Mouse (Mus musculus) bone marrow macrophage, adult 2 months (primary cell): ENCODE results near the gene Cyp2d10.
"Not testable (repeated sequence)": the region's sequence is repeated elsewhere in the genome, so short reads cannot be mapped to it uniquely, and the experiment has no call there.

Source experiments
- CTCF ChIP-seq: IDR thresholded peaks from 2 replicates; pipeline ENCODE4 v1.5.1; 2012; ENCODE audit warnings: low read depth, mild to moderate bottlenecking, low read length, moderate library complexity
- POLR2A ChIP-seq: IDR thresholded peaks from 2 replicates; pipeline ENCODE4 v1.6.1; 2012; ENCODE audit warnings: mild to moderate bottlenecking, low read depth, low read length, borderline replicate concordance

DNA sequence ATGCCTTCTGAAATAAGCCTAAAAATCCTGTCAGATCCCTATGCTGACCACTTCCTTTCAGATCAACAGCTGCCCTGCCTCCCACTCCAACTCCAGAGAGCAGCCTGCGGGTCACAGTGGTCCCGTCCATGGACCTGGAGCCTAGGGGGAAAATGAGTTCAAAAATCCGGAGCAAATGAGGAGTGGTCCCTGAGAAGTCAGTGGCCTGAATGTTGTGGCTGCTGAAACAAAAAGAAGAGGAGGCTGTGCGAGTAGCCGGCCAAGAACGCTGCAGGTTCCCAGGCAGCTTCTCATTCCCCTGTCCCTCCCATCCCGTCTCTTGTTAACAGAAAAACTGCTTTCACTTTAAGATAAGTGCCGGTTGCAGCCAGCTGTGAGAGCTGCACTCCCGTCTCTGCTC is 42.4 kb downstream of the Cyp2d10 start:
- not testable (repeated sequence) for TF ChIP-seq CTCF, POLR2A
